Mouse (Mus musculus) kidney, adult 2 months (tissue): Measurements from ENCODE around the gene Eif4g3.

ENCODE experiments used
- CTCF ChIP-seq: fragments of 200-500 bp; conservative IDR thresholded peaks from 2 replicates; pipeline ENCODE4 v1.5.1; 2011; ENCODE audit warnings: low read depth, mild to moderate bottlenecking, control low read depth, low read length, moderate library complexity, mixed read lengths; ENCODE audit not compliant: insufficient read depth, insufficient read length
- POLR2A ChIP-seq: fragments of 200-500 bp; IDR thresholded peaks from one replicate; pipeline ENCODE4 v1.6.1; 2011; ENCODE audit warnings: low read depth, low read length, control low read depth

DNA sequence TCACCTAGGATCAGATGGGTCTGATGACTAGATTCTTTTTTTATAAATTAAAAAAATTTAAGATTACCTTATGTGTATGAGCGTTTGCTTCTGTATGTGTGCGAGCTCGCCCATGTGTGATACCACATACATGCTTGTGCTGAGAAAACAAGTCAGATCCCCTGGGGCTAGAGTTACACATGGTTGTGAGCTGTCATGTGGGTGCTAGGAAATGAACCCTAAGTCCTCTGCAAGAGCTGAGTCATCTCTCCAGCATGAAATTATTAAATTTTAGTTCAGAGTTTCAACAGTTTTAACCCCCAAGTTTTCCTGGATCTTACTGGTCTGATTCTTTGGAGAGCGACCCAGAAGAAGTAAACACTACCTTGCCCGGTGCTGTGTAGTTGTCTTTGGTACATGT is 134.5 kb downstream of the Eif4g3 start:
- no peak for TF ChIP-seq CTCF
- TF ChIP-seq POLR2A, result no peak
